Mouse (Mus musculus) liver, adult 2 months (tissue): ENCODE measurements around the gene Pepd.

ENCODE experiments used
- CTCF ChIP-seq: fragments of 200-500 bp; IDR thresholded peaks from 2 replicates; pipeline ENCODE4 v1.5.1; 2011; ENCODE audit warnings: low read depth, low read length, control low read depth
- POLR2A ChIP-seq: fragments of 200-500 bp; IDR thresholded peaks from 2 replicates; pipeline ENCODE4 v1.6.1; 2011; ENCODE audit warnings: low read length, control low read depth; ENCODE audit not compliant: insufficient read depth; ENCODE audit errors: extremely low read depth

DNA sequence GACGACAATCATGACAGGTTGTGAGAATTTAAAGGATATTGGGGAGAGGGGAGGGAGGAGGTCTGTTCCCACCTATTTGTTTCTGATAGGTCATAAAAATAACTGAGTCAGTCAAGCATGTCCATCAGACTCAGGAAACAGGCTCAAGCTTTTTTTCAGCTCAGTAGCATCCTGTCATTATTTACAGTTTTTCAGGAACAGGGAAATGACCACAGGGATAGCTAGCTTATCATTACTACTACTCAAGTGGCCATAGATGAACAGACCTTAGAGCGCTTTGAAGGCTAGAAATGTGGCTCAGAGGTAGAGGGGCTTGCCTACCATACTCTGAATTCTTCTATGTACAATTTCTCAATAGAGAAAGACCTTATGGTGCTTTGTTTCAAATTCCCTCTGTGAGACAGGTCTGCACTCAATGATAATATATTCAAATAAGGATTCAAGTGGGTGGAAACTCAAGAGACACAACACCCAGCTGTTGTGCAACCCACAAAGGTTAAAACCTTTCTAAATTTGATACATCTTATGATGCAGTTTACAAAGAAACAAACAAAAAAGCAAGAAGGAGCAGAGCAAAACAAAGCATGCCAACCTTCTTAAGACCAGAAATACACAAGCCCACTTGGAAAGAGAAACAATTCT, 142.9 kb downstream of the Pepd start:
- no peak for TF ChIP-seq POLR2A
- TF ChIP-seq CTCF: no peak
